Mouse (Mus musculus): ENCODE data around the gene 4930564D02Rik.

Gene 4930564D02Rik

DNA sequence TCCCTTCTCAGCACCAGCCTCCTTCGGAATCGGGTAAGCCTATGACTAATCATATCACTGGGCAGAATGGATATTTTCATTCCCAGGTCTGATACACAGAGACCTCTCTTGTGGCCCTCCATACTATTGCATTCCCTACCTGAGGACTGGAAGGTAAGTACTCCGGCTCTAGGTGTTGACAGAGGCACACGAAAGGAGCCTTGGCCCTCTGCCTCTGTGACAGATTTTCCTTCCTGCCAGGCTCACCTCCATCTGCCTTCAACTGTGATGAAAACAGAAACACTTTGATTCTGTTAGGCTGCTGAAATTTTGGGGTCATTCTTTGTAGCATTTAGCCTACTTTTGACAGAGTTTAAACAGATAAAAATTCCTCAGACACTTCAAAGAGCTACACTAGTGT, 47.2 kb downstream of the 4930564D02Rik start:
- DNase-seq (ENCODE audit: low spot score) = no peak

DNA sequence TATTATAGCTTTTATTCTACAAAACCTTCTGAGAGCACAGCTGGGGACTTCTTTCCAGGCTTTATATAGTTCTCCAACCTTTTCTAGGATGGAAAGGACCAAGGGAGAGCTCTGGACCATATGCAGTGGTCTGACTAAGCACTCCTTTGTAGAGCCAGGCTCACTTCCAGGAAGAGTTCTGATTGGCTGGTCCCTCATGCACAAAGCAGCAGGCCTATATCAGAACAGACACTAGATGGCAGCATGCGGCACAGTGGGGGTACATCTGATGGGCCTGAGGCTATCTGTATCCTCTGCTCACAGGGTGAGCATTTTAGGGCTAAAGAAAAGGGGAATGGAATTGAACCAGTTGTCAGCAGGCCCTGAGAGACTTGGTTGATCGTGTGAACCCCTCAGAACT, 47.6 kb downstream of the 4930564D02Rik start:
- DNase-seq (ENCODE audit: low spot score) = peak; percentile 29

DNA sequence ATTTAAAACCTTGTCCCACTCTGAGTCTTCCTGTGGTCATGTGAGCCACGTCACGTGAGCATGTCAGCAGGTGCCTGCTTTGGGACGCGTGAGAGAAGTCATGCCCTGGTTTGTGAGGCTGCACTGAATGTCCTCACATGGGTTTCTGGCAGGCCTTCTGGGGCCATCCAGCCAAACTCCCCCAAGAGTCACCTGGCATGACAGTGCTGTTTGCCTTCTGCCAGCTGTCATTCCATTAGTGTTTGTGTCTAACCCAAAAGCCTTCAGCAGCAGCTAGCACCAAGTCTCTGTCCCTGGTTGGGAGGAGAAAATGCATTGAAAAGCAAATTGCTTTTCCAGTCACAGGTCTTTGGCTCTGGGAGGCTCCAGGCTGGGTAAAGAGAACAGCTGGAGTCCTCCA, 50.0 kb downstream of the 4930564D02Rik start:
- DNase-seq (ENCODE audit: low spot score) = no peak

DNA sequence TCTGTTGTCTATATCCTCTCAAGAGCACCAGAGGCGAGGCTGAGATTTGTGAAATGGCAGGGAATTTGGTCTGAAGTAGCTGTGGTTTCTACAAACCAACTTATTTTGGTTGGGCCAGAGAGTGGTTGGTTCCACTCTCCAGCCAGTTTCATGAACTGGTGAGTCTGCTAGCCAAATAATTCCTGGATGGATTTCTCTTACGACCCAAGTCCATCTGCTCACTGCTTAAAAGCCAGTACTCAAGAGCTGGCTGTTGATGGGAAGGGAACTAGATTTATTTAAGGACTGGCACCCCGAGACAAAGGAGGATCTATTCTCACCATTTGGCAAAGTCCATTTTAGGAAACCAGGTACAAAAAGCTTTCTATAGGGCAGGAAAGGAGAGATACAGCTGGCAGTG, 57.1 kb downstream of the 4930564D02Rik start:
- no peak for DNase-seq (ENCODE audit: low spot score)

DNA sequence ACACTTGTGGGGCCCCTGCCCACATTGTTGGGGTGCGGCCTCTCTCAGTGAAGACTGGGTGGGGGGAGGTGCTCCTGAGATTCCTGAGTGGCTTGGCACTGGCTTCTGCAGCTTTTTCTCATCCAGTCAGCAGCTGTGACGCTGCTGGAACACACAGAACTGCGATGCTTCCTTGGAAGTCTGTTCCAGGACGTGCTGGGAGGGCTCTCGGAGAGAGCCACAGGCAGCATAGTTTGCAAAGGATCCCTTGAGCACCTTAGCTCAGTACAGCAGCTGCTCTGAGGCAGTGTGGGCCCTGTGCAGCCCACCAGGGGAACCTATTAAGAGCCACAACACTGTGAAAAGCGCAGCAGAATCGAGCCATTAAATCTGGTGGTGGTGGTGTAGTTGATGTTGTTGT, 61.2 kb downstream of the 4930564D02Rik start:
- no peak for DNase-seq (ENCODE audit: low spot score)

All from ovary, postnatal 10 days (tissue).